Mouse (Mus musculus) embryo, embryonic 10 days (tissue): ENCODE data around the gene Acot3.

Experiments used
- DNase-seq: peaks from one replicate; pipeline ENCODE4 v3.0.0-alpha.2; 2015; ENCODE audit warnings: low spot score

Gene Acot3

GRCm38 (mm10) chr12:84100604-84101492, 48.9 kb downstream of the Acot3 start, which contains the start of gene Acot6:
TSS of gene Acot6 (plus strand) at chr12:84100654.
- DNase-seq: peak; percentile 78

GRCm38 (mm10) chr12:84101493-84101845, 49.5 kb downstream of the Acot3 start:
- no peak for DNase-seq

- DNase-seq: no peak
Observed at GRCm38 (mm10) chr12:84107012-84107411, 55.1 kb downstream of the Acot3 start.

- DNase-seq: no peak
Observed at GRCm38 (mm10) chr12:84107692-84108091, 55.7 kb downstream of the Acot3 start.

GRCm38 (mm10) chr12:84109924-84110323, 58.0 kb downstream of the Acot3 start:
- DNase-seq: no peak
